Mouse (Mus musculus) layer of hippocampus, postnatal 36 days (tissue): ENCODE data around the gene Pus10. TPM values are rescaled to one million over a fixed set of nuclear protein-coding genes. Genes with fewer than 3 reads are reported as not detected.

Source experiments
- DNase-seq, 2 experiments: peaks; one replicate each; pipeline ENCODE4 v3.0.0; 2022
- total RNA-seq, 2 experiments: library from RNA; stranded (reverse); gene quantifications; 2 replicates each; pipeline ENCODE4 v1.2.3; 2021

The Pus10 gene
- total RNA-seq, 2 experiments from 2014 or later, result 12.4 to 15.5 TPM

- DNase-seq, result no peak
These were observed 33.1 kb downstream of the Pus10 start for GRCm38 (mm10) chr11:23698526-23698925.

- DNase-seq, result no peak
These were observed 34.1 kb downstream of the Pus10 start for GRCm38 (mm10) chr11:23699414-23700095.

- DNase-seq, result no peak
These were observed 36.4 kb downstream of the Pus10 start for GRCm38 (mm10) chr11:23701831-23702230.

- DNase-seq, result no peak
These were observed 39.3 kb downstream of the Pus10 start for GRCm38 (mm10) chr11:23704604-23705294.

- no peak for DNase-seq
These were observed 46.8 kb downstream of the Pus10 start for GRCm38 (mm10) chr11:23712299-23712698.

GRCm38 (mm10) chr11:23718856-23719255, 53.4 kb downstream of the Pus10 start:
- DNase-seq, result no peak

GRCm38 (mm10) chr11:23719825-23720224, 54.4 kb downstream of the Pus10 start:
- no peak for DNase-seq

- no peak for DNase-seq
These were observed 56.9 kb downstream of the Pus10 start for GRCm38 (mm10) chr11:23722326-23722725.

GRCm38 (mm10) chr11:23725850-23726249, 60.4 kb downstream of the Pus10 start:
- no peak for DNase-seq

- DNase-seq, result no peak
These were observed 61.0 kb downstream of the Pus10 start for GRCm38 (mm10) chr11:23726441-23726840.

- no peak for DNase-seq
These were observed 62.7 kb downstream of the Pus10 start for GRCm38 (mm10) chr11:23728186-23728585.

GRCm38 (mm10) chr11:23730120-23730519, 64.6 kb downstream of the Pus10 start:
- no peak for DNase-seq

- no peak for DNase-seq
These were observed 67.4 kb downstream of the Pus10 start for GRCm38 (mm10) chr11:23732840-23733239.

- no peak for DNase-seq
These were observed 69.3 kb downstream of the Pus10 start for GRCm38 (mm10) chr11:23734749-23735286.

GRCm38 (mm10) chr11:23735820-23736470, 70.5 kb downstream of the Pus10 start:
- no peak for DNase-seq

GRCm38 (mm10) chr11:23740895-23741294, 75.4 kb downstream of the Pus10 start:
- DNase-seq, result no peak

- DNase-seq, result no peak
These were observed 75.9 kb downstream of the Pus10 start for GRCm38 (mm10) chr11:23741386-23741785.

- DNase-seq, result no peak
These were observed 78.9 kb downstream of the Pus10 start for GRCm38 (mm10) chr11:23744352-23744751.

GRCm38 (mm10) chr11:23746102-23746501, 80.6 kb downstream of the Pus10 start:
- no peak for DNase-seq

- no peak for DNase-seq
These were observed 87.7 kb downstream of the Pus10 start for GRCm38 (mm10) chr11:23753136-23753710.

GRCm38 (mm10) chr11:23754329-23754728, 88.9 kb downstream of the Pus10 start:
- DNase-seq, result no peak

GRCm38 (mm10) chr11:23758218-23758617, 92.7 kb downstream of the Pus10 start:
- no peak for DNase-seq

- DNase-seq, result no peak
These were observed 97.2 kb downstream of the Pus10 start for GRCm38 (mm10) chr11:23762635-23763034.
